Mouse (Mus musculus) right cerebral cortex, postnatal 10 days (tissue): ENCODE measurements around the gene Dync1h1.
A peak's percentile ranks its signal among the peaks of the same experiment; 100 is the strongest.
"Not testable (repeated sequence)": the region's sequence is repeated elsewhere in the genome, so short reads cannot be mapped to it uniquely, and the experiment has no call there.

Experiments used
- DNase-seq, 2 experiments: peaks; one replicate each; pipeline ENCODE4 v3.0.0; 2021; ENCODE audit warnings: low spot score in 2 of 2

Gene Dync1h1

DNA sequence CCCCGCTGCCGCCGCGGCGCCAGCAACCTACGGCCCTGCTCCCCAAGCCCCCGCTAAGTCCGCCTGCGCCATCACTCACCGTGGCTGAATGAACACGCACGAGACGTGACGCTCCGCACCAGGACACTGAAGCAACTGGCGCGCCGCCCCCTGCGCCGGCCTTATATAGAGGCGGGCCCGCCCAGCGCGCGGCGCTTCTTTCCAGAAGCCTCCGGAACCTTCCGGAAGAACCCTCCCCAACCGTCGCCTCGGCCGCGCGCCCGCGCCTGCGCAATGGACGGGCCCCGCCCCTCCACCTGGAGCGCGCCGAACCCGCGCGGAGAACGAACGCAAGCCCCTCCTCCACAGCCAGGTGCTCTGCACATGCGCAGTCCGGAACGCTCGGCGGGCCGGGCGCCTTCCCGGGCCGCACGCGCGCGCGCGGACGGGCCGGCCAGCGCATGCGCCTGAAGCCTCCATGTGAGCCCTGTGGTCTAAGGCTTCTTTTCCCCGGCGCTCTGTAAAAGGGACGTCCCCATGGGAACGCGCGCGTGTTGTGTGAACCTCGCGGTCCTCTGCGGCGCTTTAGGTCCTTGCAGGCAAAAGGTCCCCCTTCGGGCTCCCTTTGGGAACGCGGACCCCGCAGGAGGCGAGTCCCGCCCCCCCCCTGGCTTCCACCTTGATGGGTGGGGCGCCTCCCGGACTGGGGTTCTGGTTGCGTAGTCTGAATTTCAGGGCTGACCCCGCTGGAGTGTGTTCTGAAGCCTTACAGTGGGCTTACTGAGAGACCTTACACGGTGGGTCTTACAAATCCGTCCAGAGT lies 95.1 kb downstream of the Dync1h1 start:
- peak; percentile 98 to 99 for DNase-seq

- DNase-seq = no peak
These were observed 95.7 kb downstream of the Dync1h1 start for GRCm38 (mm10) chr12:110696975-110697400.

DNA sequence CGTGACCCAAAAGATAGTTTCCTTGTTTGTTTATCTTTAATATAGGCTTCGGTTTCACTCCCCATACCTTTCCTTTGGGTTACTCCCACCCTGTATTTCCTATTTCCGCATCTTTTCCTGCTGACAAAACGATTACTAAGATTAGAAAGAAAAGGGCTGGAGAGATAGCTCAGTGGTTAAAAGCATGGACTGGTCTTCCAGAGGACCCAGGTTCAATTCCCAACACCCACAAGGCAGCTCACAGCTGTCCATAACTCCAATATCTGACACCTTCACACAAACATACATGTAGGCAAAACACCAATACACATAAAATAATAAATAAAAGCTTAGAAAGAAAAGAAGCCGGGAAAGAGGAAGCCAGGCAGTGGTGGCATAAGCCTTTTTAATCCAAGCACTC lies 96.2 kb downstream of the Dync1h1 start:
- DNase-seq = no peak

- DNase-seq = no peak
These were observed 96.8 kb downstream of the Dync1h1 start for GRCm38 (mm10) chr12:110698080-110698479.

GRCm38 (mm10) chr12:110698523-110699170 lies 97.4 kb downstream of the Dync1h1 start:
- no peak for DNase-seq

GRCm38 (mm10) chr12:110699171-110699547 lies 97.9 kb downstream of the Dync1h1 start:
- no peak for DNase-seq

- no peak for DNase-seq
These were observed 99.5 kb downstream of the Dync1h1 start for GRCm38 (mm10) chr12:110700730-110701129.

DNA sequence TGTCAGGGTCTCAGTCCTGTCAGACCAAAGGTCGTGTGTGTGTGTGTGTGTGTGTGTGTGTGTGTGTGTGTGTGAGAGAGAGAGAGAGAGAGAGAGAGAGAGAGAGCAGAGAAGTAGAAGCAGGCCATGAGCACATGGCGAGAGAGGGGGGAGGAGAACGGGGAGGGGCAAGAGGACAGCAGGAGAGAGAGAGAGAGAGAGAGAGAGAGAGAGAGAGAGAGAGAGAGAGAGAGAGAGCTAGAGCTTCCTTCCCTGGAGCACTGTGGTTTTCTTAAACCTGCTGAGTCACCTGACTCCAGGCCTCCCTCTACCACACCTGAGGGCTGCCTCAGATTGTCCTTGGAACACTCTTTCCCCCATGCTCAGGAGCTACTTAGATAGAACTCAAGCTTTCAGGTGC lies 100.1 kb downstream of the Dync1h1 start:
- DNase-seq = not testable (repeated sequence)

- no peak for DNase-seq
These were observed 101.3 kb downstream of the Dync1h1 start, which contains the start of gene Hsp90aa1 for GRCm38 (mm10) chr12:110702556-110702955. Gene Hsp90aa1, minus strand, starts transcription at chr12:110702728.

DNA sequence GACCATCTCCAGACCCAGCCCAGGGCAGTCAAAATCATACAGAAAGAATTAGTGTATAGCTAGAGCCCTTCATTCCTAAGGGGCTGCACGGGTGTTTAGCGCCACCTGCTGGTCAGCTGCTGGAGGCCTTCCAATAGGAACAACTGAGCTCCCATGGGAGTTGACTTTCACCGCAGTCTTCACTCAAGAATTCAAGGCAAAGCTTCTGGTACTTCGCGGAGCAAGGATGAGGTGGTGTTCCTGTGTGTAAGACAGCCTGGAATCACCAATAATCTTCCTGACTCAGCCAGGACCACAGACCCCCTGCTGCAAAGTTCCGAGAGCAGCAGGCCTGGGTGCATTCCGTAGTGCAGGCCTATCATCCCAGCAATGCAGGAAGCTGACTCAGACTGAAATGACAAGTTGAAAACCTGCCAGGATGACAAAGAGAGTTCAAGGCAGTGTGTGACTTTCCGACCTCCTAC lies 101.8 kb downstream of the Dync1h1 start:
- peak; percentile 83 to 91 for DNase-seq

GRCm38 (mm10) chr12:110703682-110704081 lies 102.4 kb downstream of the Dync1h1 start:
- DNase-seq = no peak

DNA sequence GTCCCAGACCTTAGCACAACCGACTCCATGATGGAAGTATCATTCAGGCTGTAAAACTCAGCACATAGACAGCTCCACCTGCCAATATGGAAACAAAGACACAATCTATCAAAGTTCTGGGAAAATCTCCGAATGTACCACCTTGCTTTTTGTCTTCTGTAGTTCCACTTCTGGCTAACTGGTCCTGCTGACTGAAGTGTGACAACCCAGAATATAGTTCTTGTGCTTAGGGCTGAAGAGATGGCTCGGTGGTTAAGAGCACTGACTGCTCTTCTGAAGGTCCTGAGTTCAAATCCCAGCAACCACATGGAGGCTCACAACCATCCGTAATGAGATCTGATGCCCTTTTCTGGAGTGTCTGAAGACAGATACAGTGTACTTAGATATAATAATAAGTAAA lies 104.2 kb downstream of the Dync1h1 start:
- not testable (repeated sequence) for DNase-seq

DNA sequence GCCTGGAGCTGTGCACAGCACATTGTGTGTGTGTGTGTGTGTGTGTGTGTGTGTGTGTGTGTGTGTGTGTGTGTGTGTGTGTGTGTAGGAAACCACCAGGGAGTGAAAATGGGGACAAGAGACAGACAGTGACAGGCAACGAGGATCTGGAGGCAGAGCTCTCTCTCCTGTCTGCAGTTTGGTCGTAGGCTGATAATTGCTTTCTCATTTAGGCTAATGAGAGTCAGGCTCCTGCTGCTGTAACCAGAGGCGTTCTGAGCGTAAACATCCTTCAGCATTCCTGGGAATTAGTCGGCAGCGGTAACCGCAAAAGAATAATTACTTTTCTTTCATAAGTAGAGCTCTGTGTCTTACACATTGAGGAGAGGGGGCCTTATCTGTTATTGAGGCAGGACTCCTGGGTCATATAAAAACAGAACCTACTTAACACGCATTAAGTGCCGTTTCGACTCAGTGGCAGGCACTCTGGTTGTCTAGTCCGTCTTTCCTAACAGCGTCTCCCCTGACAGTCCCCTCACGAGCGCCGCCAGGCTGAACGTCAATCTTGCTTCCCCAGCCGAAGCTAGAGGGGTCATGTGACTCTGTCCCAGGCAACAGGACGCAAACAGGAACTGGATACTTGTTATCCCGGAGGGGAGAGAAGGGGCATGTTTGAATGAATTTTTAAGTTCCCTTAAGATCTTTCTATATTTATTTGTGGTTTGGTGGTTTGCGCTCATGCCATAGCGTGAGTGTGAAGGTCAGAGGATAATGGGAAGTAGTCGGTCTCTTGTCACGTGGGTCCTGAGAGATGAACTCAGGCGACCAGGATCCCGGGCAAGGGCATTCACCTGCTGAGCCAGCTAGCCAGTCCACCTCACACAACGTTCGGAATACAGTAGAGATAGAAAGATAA lies 105.3 kb downstream of the Dync1h1 start:
- DNase-seq = peak in 1 of 2 experiments; percentile 48

- no peak for DNase-seq
These were observed 106.2 kb downstream of the Dync1h1 start for GRCm38 (mm10) chr12:110707451-110707850.

DNA sequence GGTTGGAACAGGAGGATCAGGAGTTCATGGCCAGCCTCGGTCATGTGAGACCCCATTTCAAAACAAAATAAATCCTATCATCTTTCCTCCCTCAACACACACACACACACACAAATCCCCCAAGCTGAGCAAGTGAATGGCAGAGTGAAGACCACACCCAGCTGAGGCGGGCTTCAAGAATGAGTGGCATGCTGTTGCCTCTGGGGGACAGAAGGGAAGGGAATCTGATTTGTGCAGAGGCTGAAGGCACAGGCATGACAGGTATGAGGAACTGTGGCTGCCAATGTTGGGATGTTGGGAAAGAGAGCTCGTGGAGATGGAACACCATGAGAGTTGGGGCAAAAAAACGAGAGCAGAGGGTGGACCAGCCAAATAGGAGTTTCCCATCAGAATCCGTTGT lies 110.0 kb downstream of the Dync1h1 start:
- no peak for DNase-seq

DNA sequence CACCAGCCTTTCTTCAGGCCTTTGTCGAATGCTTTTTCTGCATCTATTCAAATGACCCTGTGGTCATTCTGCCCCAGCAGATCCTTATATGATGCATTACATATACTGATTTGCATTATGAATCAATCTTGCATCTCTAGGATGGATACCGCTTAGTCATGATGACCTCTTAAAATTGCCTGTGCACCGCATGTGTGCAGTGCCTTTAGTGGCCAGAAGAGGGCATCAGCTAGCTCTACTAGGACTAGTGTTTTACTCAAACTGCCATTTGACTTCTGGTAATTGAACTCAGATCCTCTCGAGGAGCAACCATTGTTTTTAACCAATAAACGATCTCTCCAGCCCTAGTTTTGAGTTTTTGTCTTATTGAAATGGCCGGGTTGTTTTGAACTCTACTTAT lies 112.5 kb downstream of the Dync1h1 start:
- DNase-seq = no peak

- no peak for DNase-seq
These were observed 113.0 kb downstream of the Dync1h1 start for GRCm38 (mm10) chr12:110714215-110714614.

DNA sequence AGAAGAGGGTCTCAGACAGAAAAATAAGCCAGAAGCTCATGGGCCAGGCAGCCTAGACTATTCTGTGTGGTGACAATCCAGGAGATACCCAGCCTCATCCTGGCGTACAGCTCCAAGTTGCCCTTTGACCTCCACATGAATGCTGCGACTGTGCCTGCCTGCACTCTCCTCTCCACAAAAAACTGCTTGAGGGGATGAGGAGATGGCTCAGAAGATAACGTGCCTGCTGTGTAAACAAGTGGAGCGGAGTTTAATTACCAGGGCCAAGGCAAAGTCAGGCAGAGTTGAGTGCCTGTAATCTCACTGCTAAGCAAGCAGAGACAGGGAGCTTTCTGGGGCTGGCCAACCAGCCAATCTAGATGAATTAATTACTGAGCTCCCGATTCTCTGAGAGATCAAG lies 114.8 kb downstream of the Dync1h1 start:
- no peak for DNase-seq
